Mouse (Mus musculus) hindbrain, embryonic 13.5 days (tissue): ENCODE measurements around the gene Fbn1. TPM values are rescaled to one million over a fixed set of nuclear protein-coding genes. Genes with fewer than 3 reads are reported as not detected.

ENCODE experiments used
- ATAC-seq: fragments of 200-750 bp; cut with Nextera tagmentation; 2 replicates; pipeline ENCODE4 v1.8.0; 2017; ENCODE audit warnings: moderate TSS enrichment; ENCODE audit not compliant: low FRiP score
- H3K27ac ChIP-seq: fragments of 300-500 bp; sonication (generic); 2 replicates; pipeline ENCODE4 v1.5.1; 2015; ENCODE audit warnings: inconsistent platforms, mild to moderate bottlenecking, moderate library complexity
- H3K27me3 ChIP-seq: fragments of 300-500 bp; sonication (generic); 2 replicates; pipeline ENCODE4 v1.6.1; 2015; ENCODE audit warnings: mild to moderate bottlenecking, inconsistent platforms
- H3K36me3 ChIP-seq: fragments of 300-500 bp; sonication (generic); 2 replicates; pipeline ENCODE4 v1.6.1; 2015; ENCODE audit warnings: mild to moderate bottlenecking, inconsistent platforms
- H3K4me1 ChIP-seq: fragments of 300-500 bp; sonication (generic); replicated peaks from 2 replicates; pipeline ENCODE4 v1.6.1; 2015; ENCODE audit warnings: inconsistent platforms
- H3K4me2 ChIP-seq: fragments of 300-500 bp; sonication (generic); 2 replicates; pipeline ENCODE4 v1.6.1; 2015; ENCODE audit warnings: inconsistent platforms, mild to moderate bottlenecking, moderate library complexity
- H3K4me3 ChIP-seq: fragments of 300-500 bp; sonication (generic); 2 replicates; pipeline ENCODE4 v1.5.1; 2015; ENCODE audit warnings: mild to moderate bottlenecking, inconsistent platforms
- H3K9ac ChIP-seq: fragments of 300-500 bp; sonication (generic); 2 replicates; pipeline ENCODE4 v1.6.1; 2015; ENCODE audit warnings: mild to moderate bottlenecking, inconsistent platforms
- H3K9me3 ChIP-seq: fragments of 300-500 bp; sonication (generic); 2 replicates; pipeline ENCODE4 v1.6.1; 2016; ENCODE audit warnings: inconsistent platforms
- WGBS: fragments of 180-500 bp; shearing (Covaris S2); methylation state at CpG from one replicate; pipeline ENCODE4 v1.1.7; 2015; 5-methylcytosine and 5-hydroxymethylcytosine counted together
- polyA plus RNA-seq: library from polyadenylated mRNA; unstranded; fragments of >200 nt; fragmentation: Nextera tagmentation; extraction: Ambion mirVana; gene quantifications from 2 replicates; pipeline ENCODE4 v1.2.1, GENCODE M21; 2015

Fbn1 gene
- polyA plus RNA-seq, 1 experiment from 2014 or later = 2.7 TPM

DNA sequence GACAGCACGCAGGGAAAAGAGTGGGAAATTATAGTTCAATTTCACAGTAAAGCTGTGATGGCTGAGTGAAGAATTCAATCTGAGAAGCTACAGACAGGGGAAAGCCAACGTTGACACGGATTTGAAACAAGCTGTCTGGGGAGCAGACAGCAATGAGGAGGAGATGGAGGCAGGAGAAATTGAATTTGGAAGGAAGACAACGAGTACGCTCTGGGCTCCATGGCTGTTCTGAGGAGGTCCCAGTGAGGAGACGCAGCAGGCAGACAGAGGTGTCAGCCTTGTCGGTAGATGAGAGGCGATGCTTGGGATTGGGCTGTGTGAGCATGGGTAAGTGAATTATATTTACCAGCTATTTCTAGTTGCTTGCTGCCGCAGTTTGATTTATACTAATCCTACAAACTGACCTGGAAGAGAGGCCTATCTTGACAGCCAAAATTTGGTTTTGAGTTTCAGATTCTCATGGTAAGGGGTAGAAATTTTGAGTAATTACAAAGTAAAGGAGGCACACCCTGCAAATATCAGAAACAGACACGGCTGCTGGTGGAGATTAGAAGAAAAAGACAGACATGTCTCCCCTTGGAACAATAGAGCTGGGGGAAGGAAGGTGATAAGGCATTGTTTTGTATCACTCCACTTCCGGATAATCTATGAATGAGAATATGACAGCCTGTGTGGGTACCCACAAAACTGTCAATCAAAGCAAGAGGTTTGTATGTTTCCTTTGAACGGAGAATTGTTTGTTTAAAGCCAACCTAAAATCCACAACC, 7.7 kb upstream of the Fbn1 start:
- Histone ChIP-seq H3K4me2 (no peak overlapping the region), H3K27ac (no peak overlapping the region), H3K9ac (no peak overlapping the region), H3K9me3 (no peaks in the 10 kb centered on the region), H3K4me1 (no peaks in the 10 kb centered on the region), H3K36me3 (no peaks in the 10 kb centered on the region), H3K4me3 (no peak overlapping the region), H3K27me3 (no peaks in the 10 kb centered on the region)
- 72% methylated on average over 12 of the region's 12 CpGs for WGBS
- ATAC-seq = no peak

GRCm38 (mm10) chr2:125514391-125514790, 6.6 kb upstream of the Fbn1 start:
- H3K4me1 ChIP-seq = no peaks in the 10 kb centered on the region
- H3K27me3 ChIP-seq = no peaks in the 10 kb centered on the region
- no peaks in the 10 kb centered on the region for H3K36me3 ChIP-seq
- H3K9ac ChIP-seq = no peak overlapping the region
- H3K9me3 ChIP-seq = no peaks in the 10 kb centered on the region
- no peak overlapping the region for H3K4me2 ChIP-seq
- no peak overlapping the region for H3K27ac ChIP-seq
- 77% methylated on average over 3 of the region's 3 CpGs for WGBS
- ATAC-seq = no peak
- no peak overlapping the region for H3K4me3 ChIP-seq

DNA sequence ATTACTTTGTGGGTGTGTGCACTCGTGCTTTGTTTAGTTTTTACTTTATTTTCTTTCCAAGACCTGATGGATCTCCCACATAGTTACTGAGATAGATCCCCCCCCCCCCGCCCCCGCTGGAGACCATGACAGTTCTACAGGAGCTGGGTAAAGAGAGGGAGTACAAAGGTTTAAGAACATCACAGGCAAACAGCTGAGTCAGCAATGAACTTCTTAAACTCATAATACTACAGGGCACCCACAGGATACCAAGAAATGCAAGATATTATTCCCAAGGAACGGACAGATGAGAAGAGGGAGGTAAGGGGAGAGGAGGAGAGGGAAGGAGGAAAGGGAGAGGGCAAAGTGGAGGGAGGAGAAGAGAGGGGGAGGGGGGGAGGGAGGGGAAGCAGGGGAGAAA, 4.8 kb upstream of the Fbn1 start:
- Histone ChIP-seq H3K9me3 (no peaks in the 10 kb centered on the region), H3K27ac (no peak overlapping the region), H3K4me3 (no peak overlapping the region), H3K9ac (no peak overlapping the region), H3K4me2 (no peak overlapping the region), H3K4me1 (no peaks in the 10 kb centered on the region), H3K36me3 (no peaks in the 10 kb centered on the region), H3K27me3 (peaks cover 9% of the 10 kb centered on the region)
- WGBS = 83% methylated on average over 4 of the region's 4 CpGs
- no peak for ATAC-seq

- no peak overlapping the region for H3K9ac ChIP-seq
- ATAC-seq = no peak
- peaks cover under 1% of the 10 kb centered on the region for H3K4me1 ChIP-seq
- H3K4me2 ChIP-seq = no peak overlapping the region
- H3K27ac ChIP-seq = no peak overlapping the region
- H3K27me3 ChIP-seq = peaks cover 13% of the 10 kb centered on the region
- no peaks in the 10 kb centered on the region for H3K36me3 ChIP-seq
- H3K9me3 ChIP-seq = no peaks in the 10 kb centered on the region
- 70% methylated on average over 4 of the region's 4 CpGs for WGBS
- H3K4me3 ChIP-seq = no peak overlapping the region
These were observed 4.1 kb upstream of the Fbn1 start for GRCm38 (mm10) chr2:125511898-125512297.

DNA sequence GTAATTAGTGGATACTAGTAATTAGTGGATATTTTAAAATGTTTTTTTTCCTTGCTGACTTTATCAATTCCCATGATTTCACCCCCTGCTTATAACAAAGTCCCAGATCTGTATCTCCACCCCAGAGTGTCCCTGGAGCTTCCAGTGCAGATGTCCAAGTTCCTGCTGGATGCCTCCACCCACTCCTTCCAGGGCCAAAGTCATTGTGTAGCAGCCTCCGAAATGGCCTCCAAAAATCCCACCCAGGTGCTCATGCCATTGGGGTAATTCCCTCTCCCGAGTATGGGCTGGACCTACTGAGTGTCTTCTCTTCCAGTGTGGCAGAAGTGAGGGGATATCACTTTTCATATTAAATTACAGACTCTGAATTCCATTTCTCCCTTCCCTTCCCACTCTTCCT, 3.0 kb upstream of the Fbn1 start:
- no peak for ATAC-seq
- H3K4me2 ChIP-seq = no peak overlapping the region
- 82% methylated on average over 2 of the region's 2 CpGs for WGBS

GRCm38 (mm10) chr2:125508381-125508780, 588 bp upstream of the Fbn1 start:
- H3K4me1 ChIP-seq = peaks cover 16% of the 10 kb centered on the region
- WGBS = 91% methylated on average over 5 of the region's 5 CpGs

More for the DNA sequence above, 3.0 kb upstream of the Fbn1 start:
- Histone ChIP-seq H3K9ac (no peak overlapping the region), H3K27me3 (peaks cover 15% of the 10 kb centered on the region), H3K4me3 (no peak overlapping the region), H3K27ac (no peak overlapping the region), H3K36me3 (no peaks in the 10 kb centered on the region), H3K4me1 (peaks cover 6% of the 10 kb centered on the region), H3K9me3 (no peaks in the 10 kb centered on the region)

GRCm38 (mm10) chr2:125506316-125507054, 1.3 kb downstream of the Fbn1 start:
- no peaks in the 10 kb centered on the region for H3K9me3 ChIP-seq
- peak overlapping the region; percentile 73 for H3K4me3 ChIP-seq
- peak; percentile 91 for ATAC-seq
- H3K4me1 ChIP-seq = peaks cover 16% of the 10 kb centered on the region
- H3K4me2 ChIP-seq = peak overlapping the region; percentile 98
- no peaks in the 10 kb centered on the region for H3K36me3 ChIP-seq
- 1% methylated on average over 36 of the region's 37 CpGs for WGBS
- peak overlapping the region; percentile 85 for H3K9ac ChIP-seq
- peak overlapping the region; percentile 68 for H3K27ac ChIP-seq
- peaks cover 18% of the 10 kb centered on the region for H3K27me3 ChIP-seq

More at GRCm38 (mm10) chr2:125508381-125508780, 588 bp upstream of the Fbn1 start:
- no peak overlapping the region for H3K27ac ChIP-seq
- no peak overlapping the region for H3K4me2 ChIP-seq
- no peaks in the 10 kb centered on the region for H3K9me3 ChIP-seq
- ATAC-seq = no peak
- H3K36me3 ChIP-seq = no peaks in the 10 kb centered on the region
- H3K27me3 ChIP-seq = peaks cover 15% of the 10 kb centered on the region
- no peak overlapping the region for H3K9ac ChIP-seq
- H3K4me3 ChIP-seq = no peak overlapping the region

DNA sequence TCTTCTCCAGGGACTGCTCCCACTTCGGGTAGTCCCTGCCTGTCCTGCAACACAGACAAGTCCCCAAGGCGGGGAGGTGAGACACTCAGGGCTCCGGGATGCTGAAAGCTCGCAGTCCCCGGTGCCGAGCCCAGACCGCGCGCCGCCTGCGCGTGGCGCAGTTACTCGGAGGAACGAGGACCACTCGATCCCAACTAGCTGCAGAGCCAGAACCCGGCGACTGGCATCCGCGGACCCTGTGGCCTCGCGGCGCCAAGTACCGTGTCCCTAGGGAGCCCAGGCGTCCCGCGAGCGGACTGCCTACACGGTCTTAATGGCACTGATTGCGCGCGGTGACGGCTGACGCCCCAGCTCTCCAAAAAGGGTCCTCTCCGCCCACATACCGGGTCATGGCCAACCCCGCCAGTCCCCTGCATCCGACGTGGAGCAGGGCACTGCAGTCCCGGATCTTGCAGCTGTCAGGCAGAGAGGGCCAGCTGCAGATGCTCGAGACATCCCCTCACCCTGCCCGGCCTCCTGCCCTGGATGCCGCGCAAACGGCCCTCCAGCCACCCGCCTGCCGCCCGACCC, 2.0 kb downstream of the Fbn1 start:
- peak; percentile 89 for ATAC-seq
- peak overlapping the region; percentile 85 for H3K9ac ChIP-seq

DNA sequence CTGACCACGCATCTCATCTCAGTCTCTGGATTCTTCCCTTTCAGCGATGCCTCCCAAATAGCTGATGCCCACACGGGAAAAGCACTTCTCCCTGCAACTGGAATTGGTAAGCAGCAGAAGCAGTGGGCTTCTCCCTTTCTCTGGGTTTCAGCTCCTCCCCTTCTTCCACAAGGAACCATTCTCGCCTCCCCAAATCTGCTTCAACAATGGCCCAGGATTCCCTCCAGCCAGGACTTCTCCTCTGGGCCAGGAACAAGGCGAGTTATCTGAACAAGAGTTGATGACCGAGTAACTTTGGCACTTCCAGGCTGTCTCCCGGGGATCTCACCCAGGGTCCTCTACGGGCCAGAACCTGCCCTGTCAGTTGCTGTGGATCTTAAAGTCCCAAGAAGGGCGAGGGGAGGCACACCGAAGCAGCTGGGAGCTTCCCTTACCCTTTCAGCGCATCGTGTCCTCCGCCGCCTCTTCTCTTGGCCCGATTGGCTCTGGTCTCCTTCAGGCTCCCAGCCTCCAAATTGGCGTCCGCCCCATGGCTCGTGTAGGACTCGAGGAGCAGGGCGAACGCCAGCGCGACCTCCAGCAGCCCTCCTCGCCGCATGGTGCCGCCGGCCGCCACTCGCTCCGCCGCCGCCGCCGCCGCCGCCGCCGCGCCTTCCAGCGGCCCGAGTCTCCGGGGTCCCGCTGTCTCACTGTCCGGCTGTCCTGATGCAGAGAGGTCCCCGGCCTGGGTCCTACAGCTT, 2.6 kb downstream of the Fbn1 start, which contains the start of gene Gm9913:
Gene Gm9913, plus strand, starts transcription at position 84 of the 740 bp plus-strand sequence.
- H3K4me3 ChIP-seq = peak within 1 kb of the TSS; percentile 73
- peaks cover 18% of the 10 kb centered on the region for H3K27me3 ChIP-seq
- under 1% methylated on average over 45 of the region's 45 CpGs for WGBS
- H3K9ac ChIP-seq = peak within 1 kb of the TSS; percentile 85
- no peaks in the 10 kb centered on the region for H3K9me3 ChIP-seq
- peak; percentile 66 for ATAC-seq
- H3K27ac ChIP-seq = peak within 1 kb of the TSS; percentile 68
- peaks cover 16% of the 10 kb centered on the region for H3K4me1 ChIP-seq
- H3K4me2 ChIP-seq = peak within 1 kb of the TSS; percentile 98
- no peaks in the 10 kb centered on the region for H3K36me3 ChIP-seq

More for the DNA sequence above, 2.0 kb downstream of the Fbn1 start:
- Histone ChIP-seq H3K4me3 (peak overlapping the region; percentile 73), H3K27ac (peak overlapping the region; percentile 68), H3K9me3 (no peaks in the 10 kb centered on the region), H3K4me1 (peaks cover 16% of the 10 kb centered on the region), H3K4me2 (peak overlapping the region; percentile 98), H3K27me3 (peaks cover 18% of the 10 kb centered on the region), H3K36me3 (no peaks in the 10 kb centered on the region)
- WGBS = under 1% methylated on average over 48 of the region's 48 CpGs

- Histone ChIP-seq H3K4me3 (no peak overlapping the region), H3K9me3 (no peaks in the 10 kb centered on the region), H3K36me3 (no peaks in the 10 kb centered on the region), H3K4me2 (no peak overlapping the region), H3K27me3 (0 out of 2 replicates have a peak, but pooled peaks cover 3% of the 10 kb centered on the region), H3K4me1 (peaks cover 12% of the 10 kb centered on the region), H3K27ac (no peak overlapping the region), H3K9ac (no peak overlapping the region)
- ATAC-seq = no peak
These were observed 6.3 kb downstream of the Fbn1 start for GRCm38 (mm10) chr2:125501526-125501925.

DNA sequence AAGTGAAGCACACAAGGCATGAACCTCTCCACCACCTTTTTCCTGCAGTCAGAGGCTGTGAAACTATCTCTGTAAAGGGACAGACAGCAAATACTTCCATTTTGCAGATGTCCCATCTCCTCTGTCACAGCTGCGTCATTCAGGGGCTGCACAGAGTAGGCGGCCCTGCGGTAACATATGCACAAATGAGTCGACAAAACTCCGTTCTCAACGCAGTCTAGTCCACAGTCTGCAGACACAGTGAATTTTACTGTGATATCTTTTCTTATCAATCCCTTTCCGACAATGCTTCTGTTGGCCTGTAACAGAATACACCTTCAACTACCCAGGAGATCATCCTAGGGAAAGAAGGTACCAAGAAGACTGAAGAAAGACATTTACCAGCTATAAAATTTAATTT, 9.6 kb downstream of the Fbn1 start:
- H3K36me3 ChIP-seq = no peaks in the 10 kb centered on the region
- H3K9ac ChIP-seq = no peak overlapping the region
- H3K4me3 ChIP-seq = no peak overlapping the region
- H3K4me1 ChIP-seq = no peaks in the 10 kb centered on the region
- WGBS = 90% methylated on average over 7 of the region's 7 CpGs
- H3K4me2 ChIP-seq = no peak overlapping the region
- H3K9me3 ChIP-seq = no peaks in the 10 kb centered on the region
- ATAC-seq = no peak
- 0 out of 2 replicates have a peak, but pooled peaks cover 3% of the 10 kb centered on the region for H3K27me3 ChIP-seq
- no peak overlapping the region for H3K27ac ChIP-seq

GRCm38 (mm10) chr2:125496696-125497095, 11.1 kb downstream of the Fbn1 start:
- Histone ChIP-seq H3K9me3 (no peaks in the 10 kb centered on the region), H3K4me2 (no peak overlapping the region), H3K9ac (no peak overlapping the region), H3K36me3 (no peaks in the 10 kb centered on the region), H3K27me3 (no peaks in the 10 kb centered on the region), H3K27ac (no peak overlapping the region), H3K4me1 (no peaks in the 10 kb centered on the region), H3K4me3 (no peak overlapping the region)
- 93% methylated on average over 5 of the region's 5 CpGs for WGBS
- ATAC-seq = no peak
